Mouse (Mus musculus) mouse embryonic stem cell (cell line): ENCODE results near the gene Brf1.

Source experiments
- in situ Hi-C, 2 experiments: fragments of 300-500 bp; cut with MboI; formaldehyde crosslinking; loops; 1 replicate in 1 of 2; 3 replicates in 1 of 2; pipeline ENCODE4 v1.14.3; 2019 to 2020; ENCODE audit warnings: low sequenced_read_pairs in 2 of 2, low pct_unique_long_range_greater_than_20kb in 1 of 2, mixed read lengths in 1 of 2; ENCODE audit not compliant: unreplicated experiment in 1 of 2

The Brf1 gene

GRCm38 (mm10) chr12:112990706-112991405 lies 9.6 kb downstream of the Brf1 start:
- in situ Hi-C loops = no loop called here

- in situ Hi-C loops = no loop called here
Observed at GRCm38 (mm10) chr12:112987877-112988276, 12.6 kb downstream of the Brf1 start.

GRCm38 (mm10) chr12:112985346-112985745 lies 15.2 kb downstream of the Brf1 start:
- in situ Hi-C loops = no loop called here

- in situ Hi-C loops = no loop called here
Observed at GRCm38 (mm10) chr12:112982031-112982430, 18.5 kb downstream of the Brf1 start.

GRCm38 (mm10) chr12:112977156-112977555 lies 23.3 kb downstream of the Brf1 start:
- in situ Hi-C loops = no loop called here

GRCm38 (mm10) chr12:112976371-112977073 lies 24.0 kb downstream of the Brf1 start, which contains the start of gene Btbd6:
TSS of gene Btbd6 (plus strand) at chr12:112976482.
- in situ Hi-C loops = no loop called here

- in situ Hi-C loops = no loop called here
Observed at GRCm38 (mm10) chr12:112974736-112975135, 25.8 kb downstream of the Brf1 start.

GRCm38 (mm10) chr12:112969616-112970015 lies 30.9 kb downstream of the Brf1 start:
- in situ Hi-C loops = no loop called here

GRCm38 (mm10) chr12:112968943-112969342 lies 31.6 kb downstream of the Brf1 start:
- in situ Hi-C loops = no loop called here

GRCm38 (mm10) chr12:112965783-112966182 lies 34.7 kb downstream of the Brf1 start:
- in situ Hi-C loops = no loop called here

- in situ Hi-C loops = no loop called here
Observed at GRCm38 (mm10) chr12:112961872-112962271, 38.6 kb downstream of the Brf1 start.

- in situ Hi-C loops = no loop called here
Observed at GRCm38 (mm10) chr12:112961428-112961827, 39.1 kb downstream of the Brf1 start.

GRCm38 (mm10) chr12:112959421-112959820 lies 41.1 kb downstream of the Brf1 start:
- in situ Hi-C loops = no loop called here

- in situ Hi-C loops = no loop called here
Observed at GRCm38 (mm10) chr12:112958303-112958702, 42.2 kb downstream of the Brf1 start.

- in situ Hi-C loops = no loop called here
Observed at GRCm38 (mm10) chr12:112955800-112956199, 44.7 kb downstream of the Brf1 start.

- in situ Hi-C loops = no loop called here
Observed at GRCm38 (mm10) chr12:112952926-112953565, 47.5 kb downstream of the Brf1 start.

- in situ Hi-C loops = no loop called here
Observed at GRCm38 (mm10) chr12:112952433-112952832, 48.1 kb downstream of the Brf1 start.

- in situ Hi-C loops = no loop called here
Observed at GRCm38 (mm10) chr12:112951150-112951842, 49.2 kb downstream of the Brf1 start.

- in situ Hi-C loops = no loop called here
Observed at GRCm38 (mm10) chr12:112950761-112951129, 49.8 kb downstream of the Brf1 start.
